Mouse (Mus musculus) testis, adult 2 months (tissue): ENCODE measurements around the gene 4930550C14Rik.

ENCODE experiments used
- CTCF ChIP-seq: fragments of 200-500 bp; IDR thresholded peaks from 2 replicates; pipeline ENCODE4 v1.5.1; 2012; ENCODE audit warnings: low read depth, mild to moderate bottlenecking, inconsistent platforms, low read length, moderate library complexity; ENCODE audit not compliant: control insufficient read depth, insufficient read depth, insufficient replicate concordance
- POLR2A ChIP-seq: fragments of 200-500 bp; IDR thresholded peaks from 2 replicates; pipeline ENCODE4 v1.6.1; 2012; ENCODE audit warnings: low read depth, mild to moderate bottlenecking, inconsistent platforms, low read length, moderate library complexity; ENCODE audit not compliant: control insufficient read depth

GRCm38 (mm10) chr9:53435830-53436570, 33.9 kb downstream of the 4930550C14Rik start:
- no peak for TF ChIP-seq CTCF
- no peak for TF ChIP-seq POLR2A
